Mouse (Mus musculus) small intestine, adult 2 months (tissue): ENCODE data around the gene Cyren.

ENCODE experiments used
- CTCF ChIP-seq: fragments of 200-500 bp; IDR thresholded peaks from 2 replicates; pipeline ENCODE4 v1.5.1; 2012; ENCODE audit warnings: low read depth, mild to moderate bottlenecking, control low read depth, inconsistent platforms, low read length, moderate library complexity, mixed read lengths; ENCODE audit not compliant: insufficient replicate concordance, insufficient read length; ENCODE audit errors: extremely low read depth
- POLR2A ChIP-seq: fragments of 200-500 bp; IDR thresholded peaks from 2 replicates; pipeline ENCODE4 v1.6.1; 2012; ENCODE audit warnings: low read depth, mild to moderate bottlenecking, control low read depth, inconsistent platforms, low read length, moderate library complexity

DNA sequence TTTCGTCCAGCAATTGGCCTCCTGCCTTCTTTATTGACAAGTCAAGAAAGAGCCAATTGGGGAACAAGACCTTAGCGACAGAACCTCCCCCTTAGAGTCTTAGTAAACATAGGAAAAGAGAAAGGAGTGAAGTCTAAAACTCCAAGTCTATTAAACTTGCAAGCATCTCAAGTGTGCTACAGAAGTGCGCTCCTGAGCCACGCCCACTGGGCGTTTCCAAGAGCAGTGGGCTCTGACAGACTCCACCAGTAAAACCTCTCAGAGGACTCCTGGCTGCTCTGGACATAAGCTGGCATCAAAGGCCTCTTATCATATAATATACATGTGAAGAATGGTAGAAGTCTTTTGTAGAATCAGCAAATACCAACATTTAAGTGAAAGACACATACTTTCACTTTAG lies 25.6 kb upstream of the Cyren start:
- TF ChIP-seq CTCF, result no peak
- TF ChIP-seq POLR2A, result no peak
